Mouse (Mus musculus): ENCODE results near the gene Nceh1.

The Nceh1 gene

GRCm38 (mm10) chr3:27227629-27228453 lies 45.1 kb downstream of the Nceh1 start:
- no peak for DNase-seq (ENCODE audit: extremely low read depth, low read depth, low spot score)

- DNase-seq (ENCODE audit: extremely low read depth, low read depth, low spot score), result no peak
These were observed 46.0 kb downstream of the Nceh1 start for GRCm38 (mm10) chr3:27228530-27229309.

- DNase-seq (ENCODE audit: extremely low read depth, low read depth, low spot score), result no peak
These were observed 50.6 kb downstream of the Nceh1 start for GRCm38 (mm10) chr3:27233361-27233760.

GRCm38 (mm10) chr3:27233841-27234240 lies 51.1 kb downstream of the Nceh1 start:
- peak; percentile 26 for DNase-seq (ENCODE audit: extremely low read depth, low read depth, low spot score)

- no peak for DNase-seq (ENCODE audit: extremely low read depth, low read depth, low spot score)
These were observed 52.2 kb downstream of the Nceh1 start for GRCm38 (mm10) chr3:27234976-27235375.

- no peak for DNase-seq (ENCODE audit: extremely low read depth, low read depth, low spot score)
These were observed 54.5 kb downstream of the Nceh1 start for GRCm38 (mm10) chr3:27237226-27237625.

- no peak for DNase-seq (ENCODE audit: extremely low read depth, low read depth, low spot score)
These were observed 55.8 kb downstream of the Nceh1 start for GRCm38 (mm10) chr3:27238563-27238962.

- DNase-seq (ENCODE audit: extremely low read depth, low read depth, low spot score), result no peak
These were observed 56.8 kb downstream of the Nceh1 start for GRCm38 (mm10) chr3:27239568-27239967.

- no peak for DNase-seq (ENCODE audit: extremely low read depth, low read depth, low spot score)
These were observed 59.1 kb downstream of the Nceh1 start for GRCm38 (mm10) chr3:27241864-27242263.

- no peak for DNase-seq (ENCODE audit: extremely low read depth, low read depth, low spot score)
These were observed 63.4 kb downstream of the Nceh1 start for GRCm38 (mm10) chr3:27246166-27246565.

GRCm38 (mm10) chr3:27247785-27248184 lies 65.0 kb downstream of the Nceh1 start:
- no peak for DNase-seq (ENCODE audit: extremely low read depth, low read depth, low spot score)

GRCm38 (mm10) chr3:27249030-27249429 lies 66.3 kb downstream of the Nceh1 start:
- DNase-seq (ENCODE audit: extremely low read depth, low read depth, low spot score), result no peak

GRCm38 (mm10) chr3:27250936-27251335 lies 68.2 kb downstream of the Nceh1 start:
- DNase-seq (ENCODE audit: extremely low read depth, low read depth, low spot score), result no peak

GRCm38 (mm10) chr3:27258461-27258860 lies 75.7 kb downstream of the Nceh1 start:
- no peak for DNase-seq (ENCODE audit: extremely low read depth, low read depth, low spot score)

GRCm38 (mm10) chr3:27260393-27260792 lies 77.6 kb downstream of the Nceh1 start:
- DNase-seq (ENCODE audit: extremely low read depth, low read depth, low spot score), result no peak

GRCm38 (mm10) chr3:27267327-27267726 lies 84.6 kb downstream of the Nceh1 start:
- DNase-seq (ENCODE audit: extremely low read depth, low read depth, low spot score), result no peak

- no peak for DNase-seq (ENCODE audit: extremely low read depth, low read depth, low spot score)
These were observed 85.1 kb downstream of the Nceh1 start for GRCm38 (mm10) chr3:27267887-27268286.

GRCm38 (mm10) chr3:27269151-27269550 lies 86.4 kb downstream of the Nceh1 start:
- DNase-seq (ENCODE audit: extremely low read depth, low read depth, low spot score), result no peak

GRCm38 (mm10) chr3:27270160-27270962 lies 87.6 kb downstream of the Nceh1 start:
- DNase-seq (ENCODE audit: extremely low read depth, low read depth, low spot score), result peak; percentile 56

GRCm38 (mm10) chr3:27272926-27273745 lies 90.4 kb downstream of the Nceh1 start:
- no peak for DNase-seq (ENCODE audit: extremely low read depth, low read depth, low spot score)
